Mouse (Mus musculus): ENCODE measurements at regions not wholly inside any gene's neighbourhood (a gene's known extent, or its start where the extent isn't known, plus 50 kb on each side); places are given as distances from the start of the nearest gene placed in this dataset.

GRCm38 (mm10) chr14:25266846-25267245 lies 192.1 kb upstream of the Zmiz1 start:
- TF ChIP-seq CTCF (IDR thresholded peaks at IDR 0.05; ENCODE audit: extremely low read depth, insufficient read length, insufficient replicate concordance, low read depth, low read length) (no peak), POLR2A (IDR thresholded peaks at IDR 0.05; ENCODE audit: low read depth, low read length) (no peak)

Data from small intestine, adult 2 months (tissue).